Comparison of ENCODE assay signal across 9 mouse cellular contexts in genomic region chr2:165869257-165869656, GRCm38 (mm10). TPM values are rescaled to one million over a fixed set of nuclear protein-coding genes. Genes with fewer than 3 reads are reported as not detected.
DNase-seq lines count a peak whose midpoint lies in the region; ATAC-seq and TF ChIP-seq lines count a peak whose summit lies in the region.
"Had no signal": no experiment of that assay in that cellular context is flagged by ENCODE, and none has a peak within 500 bp of the region (broad histone marks: within the 10 kb centered on the region; RNA-seq: fewer than 3 reads in every experiment).

No protein-coding gene starts in this region.

- peak overlapping the region; percentile 49 for H3K27ac ChIP-seq in heart, adult 2 months
- peak overlapping the region; percentile 61 for H3K27ac ChIP-seq in liver, adult 2 months (replicated peaks; ENCODE audit: insufficient read depth, low read depth, low read length)
- no peak overlapping the region for H3K27ac ChIP-seq in liver, embryonic 11.5 days (ENCODE audit: low read depth, low read length)
- peak overlapping the region; percentile 81; the same call in 1 of the 2 replicates for H3K27ac ChIP-seq in hindbrain, embryonic 15.5 days (replicated peaks)

- no peak overlapping the region for H3K9ac ChIP-seq in heart, adult 2 months (ENCODE audit: low read depth, low read length)
- H3K9ac ChIP-seq in liver, adult 2 months (ENCODE audit: low read depth, low read length) = no peak overlapping the region
- no peak overlapping the region for H3K9ac ChIP-seq in liver, embryonic 11.5 days (ENCODE audit: low read depth, low read length)
- H3K9ac ChIP-seq in hindbrain, embryonic 15.5 days = no peak overlapping the region

- H3K36me3 ChIP-seq in heart, adult 2 months (ENCODE audit: control insufficient read depth, insufficient read depth, low read length) = peaks cover 20% of the 10 kb centered on the region
- peaks cover 1% of the 10 kb centered on the region; the same call in 1 of the 2 replicates for H3K36me3 ChIP-seq in liver, adult 2 months (ENCODE audit: control insufficient read depth, insufficient read depth, low read length)
- peaks cover 31% of the 10 kb centered on the region for H3K36me3 ChIP-seq in liver, embryonic 11.5 days (ENCODE audit: control insufficient read depth, insufficient read depth, low read length)
- H3K36me3 ChIP-seq in hindbrain, embryonic 15.5 days = peaks cover 6% of the 10 kb centered on the region
- peaks cover 9% of the 10 kb centered on the region for H3K36me3 ChIP-seq in myocyte (ENCODE audit: control insufficient read depth, insufficient read depth)

- no peak for DNase-seq in heart, adult 2 months
- no peak for DNase-seq in heart, adult 11 months
- peak; percentile 91 for DNase-seq in liver, adult 2 months (ENCODE audit: extremely low read depth, low read depth, low spot score)
- DNase-seq in liver, embryonic 11.5 days (ENCODE audit: low spot score) = no peak
- no peak for DNase-seq in cerebellum, adult 9-10 months
- DNase-seq: retina, postnatal 1 day had no signal

- 0 out of 2 replicates have a peak, but pooled peaks have one; percentile 13 for TF ChIP-seq POLR2A in heart, adult 2 months (IDR thresholded peaks at IDR 0.05; ENCODE audit: insufficient read depth, low read depth, low read length)
- no peak for TF ChIP-seq POLR2A in liver, adult 2 months (IDR thresholded peaks at IDR 0.05; ENCODE audit: extremely low read depth, insufficient read depth, low read length)
- TF ChIP-seq POLR2A in myocyte (IDR thresholded peaks at IDR 0.05; ENCODE audit: insufficient read length, low read depth) = no peak

- peaks cover 2% of the 10 kb centered on the region; the same call in 1 of the 2 replicates for H3K79me2 ChIP-seq in heart, adult 2 months (replicated peaks; ENCODE audit: control insufficient read depth, insufficient read depth, low read length)
- H3K79me2 ChIP-seq in liver, adult 2 months (ENCODE audit: control insufficient read depth, insufficient read depth, low read length) = peaks cover 43% of the 10 kb centered on the region; the same call in 1 of the 2 replicates
- H3K79me2 ChIP-seq in myocyte (ENCODE audit: control insufficient read depth, insufficient read depth) = peaks cover 91% of the 10 kb centered on the region

- intact Hi-C loops in heart, adult 2 months (cut with DNase I) = no loop called here

- H3K4me2 ChIP-seq in liver, embryonic 11.5 days = no peak overlapping the region
- no peak overlapping the region for H3K4me2 ChIP-seq in hindbrain, embryonic 15.5 days
- peak overlapping the region; percentile 21 for H3K4me2 ChIP-seq in myocyte (ENCODE audit: low read depth)

- no peaks in the 10 kb centered on the region for H3K9me3 ChIP-seq in liver, embryonic 11.5 days (ENCODE audit: control insufficient read depth, low read length)
- H3K9me3 ChIP-seq in hindbrain, embryonic 15.5 days = no peaks in the 10 kb centered on the region

- H3K4me3 ChIP-seq in heart, adult 2 months = no peak overlapping the region
- H3K4me3 ChIP-seq in liver, adult 2 months (ENCODE audit: insufficient read depth, low read depth, low read length) = no peak overlapping the region
- no peak overlapping the region for H3K4me3 ChIP-seq in liver, embryonic 11.5 days (ENCODE audit: low read depth, low read length)
- no peak overlapping the region for H3K4me3 ChIP-seq in hindbrain, embryonic 15.5 days
- H3K4me3 ChIP-seq in myocyte = no peak overlapping the region

- no peaks in the 10 kb centered on the region for H3K27me3 ChIP-seq in heart, adult 2 months (ENCODE audit: control insufficient read depth, insufficient read depth, low read length)
- no peaks in the 10 kb centered on the region for H3K27me3 ChIP-seq in liver, adult 2 months (ENCODE audit: control insufficient read depth, insufficient read depth, low read length)
- no peaks in the 10 kb centered on the region for H3K27me3 ChIP-seq in liver, embryonic 11.5 days (replicated peaks; ENCODE audit: control insufficient read depth, insufficient read depth, low read length)
- no peaks in the 10 kb centered on the region for H3K27me3 ChIP-seq in hindbrain, embryonic 15.5 days
- H3K27me3 ChIP-seq in myocyte (ENCODE audit: control insufficient read depth, insufficient read depth, insufficient read length) = no peaks in the 10 kb centered on the region

- TF ChIP-seq CTCF in heart, adult 2 months (IDR thresholded peaks at IDR 0.05) = no peak
- TF ChIP-seq CTCF in liver, adult 2 months (IDR thresholded peaks at IDR 0.05; ENCODE audit: low read depth, low read length) = no peak

- TF ChIP-seq EP300 in heart, adult 2 months (IDR thresholded peaks at IDR 0.05; ENCODE audit: insufficient read depth, low read depth, low read length) = no peak

- 55% methylated on average over 1 of the region's 1 CpGs for WGBS in heart, adult 2 months
- 24% methylated on average over 1 of the region's 1 CpGs for WGBS in liver, adult 2 months
- 59% methylated on average over 1 of the region's 1 CpGs for WGBS in liver, embryonic 11.5 days
- 58% methylated on average over 1 of the region's 1 CpGs for WGBS in hindbrain, embryonic 15.5 days

- peaks cover 40% of the 10 kb centered on the region for H3K4me1 ChIP-seq in heart, adult 2 months (ENCODE audit: control insufficient read depth, insufficient read depth, low read length)
- peaks cover 39% of the 10 kb centered on the region for H3K4me1 ChIP-seq in liver, adult 2 months (ENCODE audit: control insufficient read depth, insufficient read depth, low read length)
- H3K4me1 ChIP-seq in liver, embryonic 11.5 days (replicated peaks; ENCODE audit: control insufficient read depth, insufficient read depth, low read length) = peaks cover 34% of the 10 kb centered on the region
- peaks cover 79% of the 10 kb centered on the region for H3K4me1 ChIP-seq in hindbrain, embryonic 15.5 days (replicated peaks)

- no peak overlapping the region for H3ac ChIP-seq in myocyte (ENCODE audit: control insufficient read depth, insufficient read length)

- ATAC-seq in liver, embryonic 11.5 days (replicated peaks; ENCODE audit: low FRiP score) = no peak
- ATAC-seq in hindbrain, embryonic 15.5 days (ENCODE audit: low FRiP score, low read depth) = no peak
- no peak for ATAC-seq in cerebellum, adult (ENCODE audit: insufficient number of reproducible peaks, low FRiP score, low TSS enrichment)

TF ChIP-seq in myocyte, 11 proteins besides CTCF, POLR2A, EP300 and RAD21:
- TF ChIP-seq MYOD1 (IDR thresholded peaks at IDR 0.05; ENCODE audit: control insufficient read depth in 1 of 3, insufficient read length in 2 of 3, low read depth in 2 of 3) (no peak), MAX (IDR thresholded peaks at IDR 0.05; ENCODE audit: low read depth) (no peak), CEBPB (IDR thresholded peaks at IDR 0.05; ENCODE audit: insufficient read depth, poor library complexity, severe bottlenecking) (no peak)
TF ChIP-seq in myocyte: peak in this region for 0.

RNA-seq across cellular contexts. Expression of gene Zmynd8, which starts 29.6 kb away (rescaled TPM):
- total RNA-seq in heart, adult 2 months (2021) = 10 to 100 TPM; 44.4 to 47.2 TPM
- polyA plus RNA-seq in heart, adult 2 months (2012; rRNA removed) = 20.4 and 31.2 TPM in 2 replicates
- total RNA-seq in liver, adult 2 months (2014; rRNA removed) = 10.0 and 10.8 TPM in 2 replicates
- 6.4 and 7.8 TPM in 2 replicates for polyA plus RNA-seq in liver, adult 2 months (2012; rRNA removed)
- polyA plus RNA-seq in liver, embryonic 11.5 days (2014; fragmentation: Nextera tagmentation; extraction: Ambion mirVana) = 49.1 and 55.8 TPM in 2 replicates
- 71.8 and 79.2 TPM in 2 replicates for polyA plus RNA-seq in hindbrain, embryonic 15.5 days (2015; fragmentation: Nextera tagmentation; extraction: Ambion mirVana)
- 20.9 TPM for polyA plus RNA-seq in myocyte (2012; fragmentation: generic; extraction: Trizol)
